Mouse (Mus musculus): ENCODE measurements around the gene Drd1. TPM values are rescaled to one million over a fixed set of nuclear protein-coding genes. Genes with fewer than 3 reads are reported as not detected.

Drd1 gene
- polyA plus RNA-seq, 1 experiment = 0.04 TPM

DNA sequence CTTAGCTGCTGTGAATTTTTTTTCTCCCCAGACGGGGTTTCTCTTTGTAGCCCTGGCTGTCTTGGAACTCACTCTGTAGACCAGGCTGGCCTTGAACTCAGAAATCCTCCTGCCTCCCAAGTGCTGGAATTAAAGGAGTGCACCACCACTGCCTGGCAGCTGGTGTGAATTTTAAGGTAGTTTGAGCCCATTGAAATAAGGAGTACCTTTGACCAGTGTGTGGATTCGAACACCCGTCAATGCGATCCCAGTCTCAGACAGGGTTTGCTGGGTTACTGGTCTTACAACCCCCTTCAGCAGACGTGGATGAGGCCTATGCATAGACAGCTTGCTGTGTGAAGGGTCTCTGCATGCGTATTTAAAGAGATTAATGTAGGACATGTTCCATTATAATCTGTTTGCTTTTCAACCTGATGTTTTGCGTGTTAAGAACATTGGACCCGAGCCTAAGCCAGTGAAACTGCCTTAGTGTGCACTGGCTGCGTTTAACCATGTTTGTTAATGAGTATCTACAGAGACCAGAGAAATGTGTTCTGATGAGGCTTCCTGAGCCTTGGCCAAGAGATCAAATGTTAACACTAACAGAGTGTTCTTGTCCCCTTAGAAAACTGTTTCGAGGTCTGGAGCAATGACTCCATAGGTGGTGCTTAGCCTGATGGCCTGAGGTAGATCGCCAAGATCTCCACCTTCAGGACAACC lies 21.4 kb upstream of the Drd1 start:
- Histone ChIP-seq H3K36me3 (ENCODE audit: control insufficient read depth, insufficient read depth, low read length) (no peaks in the 10 kb centered on the region), H3K27me3 (ENCODE audit: control insufficient read depth, insufficient read depth, low read length) (no peaks in the 10 kb centered on the region), H3K27ac (ENCODE audit: control insufficient read depth, insufficient read depth, low read length) (no peak overlapping the region), H3K4me1 (replicated peaks; ENCODE audit: control insufficient read depth, insufficient read depth, low read length) (peaks cover 10% of the 10 kb centered on the region; the same call in 1 of the 2 replicates), H3K4me3 (ENCODE audit: control insufficient read depth, insufficient read depth, low read length) (no peak overlapping the region)
- TF ChIP-seq POLR2A (IDR thresholded peaks at IDR 0.05; ENCODE audit: control insufficient read depth, extremely low read depth, insufficient read depth, low read length, poor library complexity) = no peak
- no peak for TF ChIP-seq CTCF (IDR thresholded peaks at IDR 0.05; ENCODE audit: borderline replicate concordance, control insufficient read depth, extremely low read depth, insufficient read depth, low read length, poor library complexity)
- DNase-seq = no peak
- 94% methylated on average over 11 of the region's 11 CpGs for WGBS

DNA sequence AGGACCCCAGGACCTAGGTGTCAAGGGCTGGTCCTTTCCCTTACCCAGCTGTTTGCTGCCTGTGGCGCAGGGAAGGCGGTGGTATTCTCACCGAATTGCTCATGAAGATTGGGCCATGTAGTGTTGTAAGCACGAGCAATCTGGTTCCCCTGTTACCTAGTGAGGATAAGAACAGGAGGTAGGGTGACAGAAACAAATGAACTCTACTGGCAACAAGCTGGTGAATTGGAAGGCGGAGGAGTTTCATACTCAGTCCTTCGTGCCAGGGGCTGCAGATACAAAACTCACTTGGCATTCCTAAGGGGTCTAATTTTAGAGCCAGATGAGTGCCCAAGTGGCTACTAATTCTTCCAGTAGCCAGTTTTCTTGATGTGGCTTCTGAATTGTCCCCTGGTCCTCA lies 20.5 kb upstream of the Drd1 start:
- no peak overlapping the region for H3K27ac ChIP-seq (ENCODE audit: control insufficient read depth, insufficient read depth, low read length)
- TF ChIP-seq CTCF (IDR thresholded peaks at IDR 0.05; ENCODE audit: borderline replicate concordance, control insufficient read depth, extremely low read depth, insufficient read depth, low read length, poor library complexity) (no peak), POLR2A (IDR thresholded peaks at IDR 0.05; ENCODE audit: control insufficient read depth, extremely low read depth, insufficient read depth, low read length, poor library complexity) (no peak)
- H3K27me3 ChIP-seq (ENCODE audit: control insufficient read depth, insufficient read depth, low read length) = no peaks in the 10 kb centered on the region
- H3K4me1 ChIP-seq (replicated peaks; ENCODE audit: control insufficient read depth, insufficient read depth, low read length) = peaks cover 10% of the 10 kb centered on the region; the same call in 1 of the 2 replicates
- no peaks in the 10 kb centered on the region for H3K36me3 ChIP-seq (ENCODE audit: control insufficient read depth, insufficient read depth, low read length)
- DNase-seq = no peak
- WGBS = 95% methylated on average over 6 of the region's 6 CpGs
- H3K4me3 ChIP-seq (ENCODE audit: control insufficient read depth, insufficient read depth, low read length) = no peak overlapping the region

DNA sequence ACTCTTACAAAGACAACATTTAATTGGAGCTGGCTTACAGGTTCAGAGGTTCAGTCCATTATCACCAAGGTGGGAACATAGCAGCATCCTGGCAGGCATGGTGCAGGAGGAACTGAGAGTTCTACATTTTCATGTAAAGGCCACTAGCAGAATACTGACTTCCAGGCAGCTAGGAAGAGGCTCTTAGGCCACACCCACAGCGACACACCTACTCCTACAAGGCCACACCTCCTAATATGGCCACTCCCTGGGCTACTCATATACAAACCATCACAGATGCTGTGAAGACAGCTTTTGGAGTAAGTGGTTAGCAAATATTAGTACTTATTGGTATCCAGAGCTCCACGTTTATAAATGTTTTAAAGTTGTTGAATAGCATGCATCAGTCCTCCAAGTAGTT lies 19.9 kb upstream of the Drd1 start:
- Histone ChIP-seq H3K4me3 (ENCODE audit: control insufficient read depth, insufficient read depth, low read length) (no peak overlapping the region), H3K36me3 (ENCODE audit: control insufficient read depth, insufficient read depth, low read length) (no peaks in the 10 kb centered on the region), H3K4me1 (replicated peaks; ENCODE audit: control insufficient read depth, insufficient read depth, low read length) (peaks cover 10% of the 10 kb centered on the region; the same call in 1 of the 2 replicates), H3K27me3 (ENCODE audit: control insufficient read depth, insufficient read depth, low read length) (no peaks in the 10 kb centered on the region), H3K27ac (ENCODE audit: control insufficient read depth, insufficient read depth, low read length) (no peak overlapping the region)
- no peak for DNase-seq
- 98% methylated on average over 2 of the region's 2 CpGs for WGBS
- TF ChIP-seq POLR2A (IDR thresholded peaks at IDR 0.05; ENCODE audit: control insufficient read depth, extremely low read depth, insufficient read depth, low read length, poor library complexity) (no peak), CTCF (IDR thresholded peaks at IDR 0.05; ENCODE audit: borderline replicate concordance, control insufficient read depth, extremely low read depth, insufficient read depth, low read length, poor library complexity) (no peak)

DNA sequence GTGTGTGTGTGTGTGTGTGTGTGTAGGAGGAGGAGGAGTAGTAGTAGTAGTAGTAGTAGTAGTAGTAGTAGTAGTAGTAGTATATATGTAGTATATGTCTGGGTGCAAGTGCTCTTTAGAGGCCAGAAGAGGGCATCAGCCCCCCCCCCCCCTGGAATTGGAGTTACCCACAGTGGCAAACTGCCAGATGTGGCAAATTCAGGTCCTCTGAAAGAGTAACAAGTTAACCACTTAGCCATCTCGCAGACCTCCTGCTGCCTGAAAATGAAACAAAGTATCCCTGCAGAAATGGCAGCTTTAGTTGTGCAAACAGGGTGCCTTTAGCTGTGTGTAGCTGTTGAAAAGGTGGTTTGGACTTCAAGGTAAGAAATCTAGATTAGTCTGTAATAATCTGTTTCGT lies 18.0 kb upstream of the Drd1 start:
- WGBS = 37% methylated on average over 2 of the region's 2 CpGs
- Histone ChIP-seq H3K4me3 (ENCODE audit: control insufficient read depth, insufficient read depth, low read length) (no peak overlapping the region), H3K4me1 (replicated peaks; ENCODE audit: control insufficient read depth, insufficient read depth, low read length) (peaks cover 7% of the 10 kb centered on the region; the same call in 1 of the 2 replicates), H3K36me3 (ENCODE audit: control insufficient read depth, insufficient read depth, low read length) (no peaks in the 10 kb centered on the region), H3K27ac (ENCODE audit: control insufficient read depth, insufficient read depth, low read length) (no peak overlapping the region), H3K27me3 (ENCODE audit: control insufficient read depth, insufficient read depth, low read length) (no peaks in the 10 kb centered on the region)
- DNase-seq = no peak
- TF ChIP-seq CTCF (IDR thresholded peaks at IDR 0.05; ENCODE audit: borderline replicate concordance, control insufficient read depth, extremely low read depth, insufficient read depth, low read length, poor library complexity) (no peak), POLR2A (IDR thresholded peaks at IDR 0.05; ENCODE audit: control insufficient read depth, extremely low read depth, insufficient read depth, low read length, poor library complexity) (no peak)

DNA sequence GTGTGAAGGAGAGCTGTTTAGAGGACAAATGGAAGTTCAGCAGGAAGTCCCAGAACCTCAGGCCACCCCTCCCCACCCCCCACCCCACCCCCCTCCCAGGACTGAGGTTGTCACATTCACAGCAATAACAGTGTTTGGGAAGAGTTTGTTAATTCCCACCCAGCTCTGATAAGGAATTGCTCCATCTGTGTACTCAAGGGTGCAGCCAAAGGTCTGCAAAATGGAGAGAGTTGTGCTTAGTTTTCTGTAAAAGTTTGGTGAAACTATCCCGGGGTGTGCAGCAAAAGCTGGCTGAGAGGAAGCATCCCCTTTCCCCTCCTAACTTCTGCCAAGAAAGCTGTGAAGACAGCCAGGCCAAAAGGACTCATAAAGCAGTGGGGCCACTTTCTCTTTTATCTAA lies 17.6 kb upstream of the Drd1 start:
- no peak overlapping the region for H3K4me3 ChIP-seq (ENCODE audit: control insufficient read depth, insufficient read depth, low read length)
- no peaks in the 10 kb centered on the region for H3K27me3 ChIP-seq (ENCODE audit: control insufficient read depth, insufficient read depth, low read length)
- H3K36me3 ChIP-seq (ENCODE audit: control insufficient read depth, insufficient read depth, low read length) = no peaks in the 10 kb centered on the region
- WGBS = 0% methylated on average over 1 of the region's 1 CpGs
- no peak for TF ChIP-seq POLR2A (IDR thresholded peaks at IDR 0.05; ENCODE audit: control insufficient read depth, extremely low read depth, insufficient read depth, low read length, poor library complexity)
- TF ChIP-seq CTCF (IDR thresholded peaks at IDR 0.05; ENCODE audit: borderline replicate concordance, control insufficient read depth, extremely low read depth, insufficient read depth, low read length, poor library complexity) = no peak
- no peak for DNase-seq
- H3K27ac ChIP-seq (ENCODE audit: control insufficient read depth, insufficient read depth, low read length) = no peak overlapping the region
- peaks cover 7% of the 10 kb centered on the region; the same call in 1 of the 2 replicates for H3K4me1 ChIP-seq (replicated peaks; ENCODE audit: control insufficient read depth, insufficient read depth, low read length)

DNA sequence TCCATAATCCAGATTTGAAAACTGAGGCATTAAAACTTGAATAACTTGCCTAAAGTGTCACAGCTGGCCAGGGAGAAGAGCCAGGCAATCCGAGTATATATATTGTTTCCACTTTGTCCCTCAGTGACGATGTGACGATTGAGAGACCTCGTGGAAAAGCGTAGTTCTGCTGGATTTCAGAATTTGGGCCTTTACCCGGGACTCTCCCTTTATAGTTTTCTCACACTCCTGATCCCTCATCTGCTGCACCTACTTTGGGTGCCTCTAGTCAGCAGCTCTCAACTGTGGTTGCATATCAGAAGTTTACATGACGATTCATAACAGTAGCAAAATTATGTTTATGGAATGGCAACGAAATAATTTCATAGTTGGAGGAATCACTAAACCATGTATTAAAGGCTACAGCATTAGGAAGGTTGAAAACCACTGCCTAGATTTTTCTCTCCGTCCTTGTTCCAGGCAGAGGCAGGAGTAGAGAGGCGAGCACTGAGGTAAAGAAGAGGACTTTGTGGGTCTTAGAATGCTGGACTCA lies 17.1 kb upstream of the Drd1 start:
- Histone ChIP-seq H3K4me3 (ENCODE audit: control insufficient read depth, insufficient read depth, low read length) (peak overlapping the region; percentile 81; the same call in 1 of the 2 replicates), H3K27ac (ENCODE audit: control insufficient read depth, insufficient read depth, low read length) (no peak overlapping the region), H3K4me1 (replicated peaks; ENCODE audit: control insufficient read depth, insufficient read depth, low read length) (peaks cover 7% of the 10 kb centered on the region; the same call in 1 of the 2 replicates), H3K36me3 (ENCODE audit: control insufficient read depth, insufficient read depth, low read length) (no peaks in the 10 kb centered on the region), H3K27me3 (ENCODE audit: control insufficient read depth, insufficient read depth, low read length) (no peaks in the 10 kb centered on the region)
- WGBS = 40% methylated on average over 10 of the region's 10 CpGs
- no peak for DNase-seq
- TF ChIP-seq POLR2A (IDR thresholded peaks at IDR 0.05; ENCODE audit: control insufficient read depth, extremely low read depth, insufficient read depth, low read length, poor library complexity) = no peak
- no peak for TF ChIP-seq CTCF (IDR thresholded peaks at IDR 0.05; ENCODE audit: borderline replicate concordance, control insufficient read depth, extremely low read depth, insufficient read depth, low read length, poor library complexity)

Measured in thymus, adult 2 months (tissue).